In genomic region chr1:139421875-139422791, GRCm38 (mm10) we compare ENCODE assay signal across 8 mouse cellular contexts. TPM values are rescaled to one million over a fixed set of nuclear protein-coding genes. Genes with fewer than 3 reads are reported as not detected.
DNase-seq lines count a peak whose midpoint lies in the region; ATAC-seq and TF ChIP-seq lines count a peak whose summit lies in the region.

TSS of gene Zbtb41 (plus strand) at chr1:139422288.

- TF ChIP-seq CTCF in gastrocnemius, adult 2 months (IDR thresholded peaks at IDR 0.05), result peak; percentile 58
- TF ChIP-seq CTCF in hindbrain, postnatal 0 days (IDR thresholded peaks at IDR 0.05; ENCODE audit: low read depth), result peak; percentile 75
- TF ChIP-seq CTCF in left cerebral cortex, adult 2 months (IDR thresholded peaks at IDR 0.05), result peak; percentile 57

- intact Hi-C loops in gastrocnemius, adult 2 months (cut with DNase I), result loop anchor here (5.0 kb wide), 2 partner anchors 35 to 510 kb away; no protein-coding TSS in a partner anchor
- intact Hi-C loops in left cerebral cortex, adult 2 months (cut with DNase I), result no loop called here

- WGBS in hindbrain, postnatal 0 days, result under 1% methylated on average over 66 of the region's 88 CpGs

- peak within 1 kb of the TSS; percentile 89 for H3K9ac ChIP-seq in hindbrain, postnatal 0 days (replicated peaks; ENCODE audit: low read length)

- H3K27me3 ChIP-seq in hindbrain, postnatal 0 days (ENCODE audit: insufficient read depth, low read length), result no peaks in the 10 kb centered on the region

- peak; percentile 68 for DNase-seq in WW6 (ENCODE audit: low read depth, low spot score)
- DNase-seq in cerebellum, postnatal 4 days (ENCODE audit: low spot score in 2 of 2), result peak; percentile 67 to 89
- peak; percentile 95 for DNase-seq in gastrocnemius, adult 2 months
- DNase-seq in hindbrain, postnatal 0 days (ENCODE audit: low spot score), result peak; percentile 95
- peak; percentile 89 to 90 for DNase-seq in left cerebral cortex, adult 2 months (ENCODE audit: extremely low spot score in 1 of 2, low spot score in 2 of 2)
- DNase-seq in right cerebral cortex, adult 2 months (ENCODE audit: low spot score in 2 of 2), result peak; percentile 86 to 87
- peak; percentile 85 for DNase-seq in urinary bladder, postnatal 14 days (ENCODE audit: low spot score)

- H3K4me3 ChIP-seq in gastrocnemius, adult 2 months, result peak within 1 kb of the TSS; percentile 98
- peak within 1 kb of the TSS; percentile 92 for H3K4me3 ChIP-seq in hindbrain, postnatal 0 days (ENCODE audit: low read length)
- H3K4me3 ChIP-seq in left cerebral cortex, adult 2 months, result peak within 1 kb of the TSS; percentile 86

- H3K9me3 ChIP-seq in hindbrain, postnatal 0 days (ENCODE audit: low read length), result no peaks in the 10 kb centered on the region

- H3K4me1 ChIP-seq in hindbrain, postnatal 0 days (ENCODE audit: insufficient read depth, low read length), result peaks cover 23% of the 10 kb centered on the region

- ATAC-seq in hindbrain, postnatal 0 days, result peak; percentile 97
- ATAC-seq in megakaryocyte, adult 5-6 weeks (ENCODE audit: poor library complexity, severe bottlenecking), result peak; percentile 88

- peak within 1 kb of the TSS; percentile 100 for H3K27ac ChIP-seq in gastrocnemius, adult 2 months
- H3K27ac ChIP-seq in hindbrain, postnatal 0 days, result peak within 1 kb of the TSS; percentile 91
- peak within 1 kb of the TSS; percentile 95 for H3K27ac ChIP-seq in left cerebral cortex, adult 2 months

- H3K36me3 ChIP-seq in hindbrain, postnatal 0 days (ENCODE audit: insufficient read depth, low read length), result no peaks in the 10 kb centered on the region

- H3K4me2 ChIP-seq in hindbrain, postnatal 0 days (ENCODE audit: low read depth, low read length), result peak within 1 kb of the TSS; percentile 63

RNA-seq across cellular contexts. Expression of gene Zbtb41, which starts in this region (rescaled TPM):
- total RNA-seq in gastrocnemius, adult 2 months (2021), result 10 to 100 TPM; 17.6 to 21.1 TPM
- 29.9 and 31.1 TPM in 2 replicates for total RNA-seq in hindbrain, postnatal 0 days (2014; rRNA removed)
- polyA plus RNA-seq in hindbrain, postnatal 0 days (2015; fragmentation: Nextera tagmentation; extraction: Ambion mirVana), result 10.0 and 10.3 TPM in 2 replicates
- total RNA-seq in left cerebral cortex, adult 2 months (2021), result 10 to 100 TPM; 26.8 to 27.4 TPM
- 7.9 and 10.0 TPM in 2 replicates for total RNA-seq in megakaryocyte, adult 5-6 weeks (2015)
- total RNA-seq in megakaryocyte, adult 5-6 weeks (2017), result 12.2 and 13.9 TPM in 2 replicates

Comparison
In these comparisons a context has a peak if more than half of its experiments do, and no peak if none do; other contexts are left out.
1. Peak in every context shown above with its lines: DNase-seq, ATAC-seq, H3K4me3 ChIP-seq and H3K27ac ChIP-seq.